Mouse (Mus musculus) CD8-positive naive resting alpha-beta T cell, adult 2 months (primary cell): ENCODE measurements around the gene Hspa1b.
A peak's percentile ranks its signal among the peaks of the same experiment; 100 is the strongest.
"Not testable (repeated sequence)": the region's sequence is repeated elsewhere in the genome, so short reads cannot be mapped to it uniquely, and the experiment has no call there.

ENCODE experiments used
- DNase-seq, 2 experiments: peaks; one replicate each; pipeline ENCODE4 v3.0.0; 2022; ENCODE audit warnings: low read depth in 2 of 2, low spot score in 2 of 2

The Hspa1b gene

GRCm38 (mm10) chr17:34982328-34982727 is 23.3 kb upstream of the Hspa1b start:
- no peak for DNase-seq

- DNase-seq, result peak; percentile 87 to 89
Measured at GRCm38 (mm10) chr17:34981690-34982180, 22.7 kb upstream of the Hspa1b start, which contains the start of gene Lsm2. Gene Lsm2 (plus strand): TSS chr17:34981862.

- peak; percentile 30 to 51 for DNase-seq
Measured at GRCm38 (mm10) chr17:34980655-34981054, 21.6 kb upstream of the Hspa1b start.

GRCm38 (mm10) chr17:34979631-34980030 is 20.6 kb upstream of the Hspa1b start:
- DNase-seq, result no peak

- no peak for DNase-seq
Measured at GRCm38 (mm10) chr17:34978239-34978638, 19.2 kb upstream of the Hspa1b start.

GRCm38 (mm10) chr17:34977000-34977399 is 18.0 kb upstream of the Hspa1b start:
- DNase-seq, result no peak

GRCm38 (mm10) chr17:34975581-34976492 is 16.8 kb upstream of the Hspa1b start:
- DNase-seq, result no peak

GRCm38 (mm10) chr17:34972069-34972749 is 13.2 kb upstream of the Hspa1b start, which contains the start of the genes Hspa1a and Hspa1l:
Gene Hspa1a (minus strand): TSS chr17:34972156.
Gene Hspa1l (plus strand): TSS chr17:34972703.
- DNase-seq, result peak; percentile 13 to 57

- DNase-seq, result not testable (repeated sequence)
Measured at GRCm38 (mm10) chr17:34971694-34972068, 12.6 kb upstream of the Hspa1b start.

- not testable (repeated sequence) for DNase-seq
Measured at GRCm38 (mm10) chr17:34970850-34971249, 11.8 kb upstream of the Hspa1b start.

GRCm38 (mm10) chr17:34969822-34970221 is 10.8 kb upstream of the Hspa1b start, which contains the start of gene Gm20481:
Gene Gm20481 (plus strand): TSS chr17:34969912.
- not testable (repeated sequence) for DNase-seq

GRCm38 (mm10) chr17:34965627-34966026 is 6.6 kb upstream of the Hspa1b start:
- DNase-seq, result no peak

- DNase-seq, result no peak
Measured at GRCm38 (mm10) chr17:34964640-34965049, 5.6 kb upstream of the Hspa1b start.

- no peak for DNase-seq
Measured at GRCm38 (mm10) chr17:34962841-34963240, 3.8 kb upstream of the Hspa1b start.

GRCm38 (mm10) chr17:34962125-34962524 is 3.1 kb upstream of the Hspa1b start:
- no peak for DNase-seq

- no peak for DNase-seq
Measured at GRCm38 (mm10) chr17:34960702-34961493, 1.9 kb upstream of the Hspa1b start.

- DNase-seq, result no peak
Measured at GRCm38 (mm10) chr17:34959881-34960515, 960 bp upstream of the Hspa1b start.

- not testable (repeated sequence) for DNase-seq
Measured at GRCm38 (mm10) chr17:34958734-34959129, 306 bp downstream of the Hspa1b start.

GRCm38 (mm10) chr17:34957966-34958365 is 1.1 kb downstream of the Hspa1b start:
- DNase-seq, result not testable (repeated sequence)

GRCm38 (mm10) chr17:34957291-34957690 is 1.7 kb downstream of the Hspa1b start:
- DNase-seq, result not testable (repeated sequence)
